Mouse (Mus musculus) hindbrain, postnatal 0 days (tissue): ENCODE measurements around the gene Gck. TPM values are rescaled to one million over a fixed set of nuclear protein-coding genes. Genes with fewer than 3 reads are reported as not detected.

Experiments used
- ATAC-seq: fragments of 200-750 bp; cut with Nextera tagmentation; 2 replicates; pipeline ENCODE4 v1.8.0; 2017; ENCODE audit warnings: mild to moderate bottlenecking, moderate TSS enrichment, moderate library complexity
- DNase-seq: peaks from one replicate; pipeline ENCODE4 v3.0.0-alpha.2; 2015; ENCODE audit warnings: low spot score
- H3K27ac ChIP-seq: fragments of 300-500 bp; sonication (generic); 2 replicates; pipeline ENCODE4 v1.5.1; 2014; ENCODE audit warnings: mild to moderate bottlenecking
- H3K27me3 ChIP-seq: fragments of 300-500 bp; sonication (generic); 2 replicates; pipeline ENCODE4 v1.6.1; 2014; ENCODE audit warnings: low read length, mixed read lengths; ENCODE audit not compliant: insufficient read depth
- H3K36me3 ChIP-seq: fragments of 300-500 bp; sonication (generic); 2 replicates; pipeline ENCODE4 v1.6.1; 2014; ENCODE audit warnings: low read length, mixed read lengths; ENCODE audit not compliant: insufficient read depth
- H3K4me1 ChIP-seq: fragments of 300-500 bp; sonication (generic); 2 replicates; pipeline ENCODE4 v1.6.1; 2014; ENCODE audit warnings: antibody characterized with exemption, low read length, mixed read lengths; ENCODE audit not compliant: insufficient read depth
- H3K4me2 ChIP-seq: fragments of 300-500 bp; sonication (generic); 2 replicates; pipeline ENCODE4 v1.6.1; 2014; ENCODE audit warnings: low read depth, mild to moderate bottlenecking, low read length, moderate library complexity, mixed read lengths
- H3K4me3 ChIP-seq: fragments of 300-500 bp; sonication (generic); 2 replicates; pipeline ENCODE4 v1.5.1; 2014; ENCODE audit warnings: low read length
- H3K9ac ChIP-seq: fragments of 300-500 bp; sonication (generic); replicated peaks from 2 replicates; pipeline ENCODE4 v1.6.1; 2014; ENCODE audit warnings: mild to moderate bottlenecking, low read length, moderate library complexity, mixed read lengths
- H3K9me3 ChIP-seq: fragments of 300-500 bp; sonication (generic); 2 replicates; pipeline ENCODE4 v1.6.1; 2016; ENCODE audit warnings: low read length, mixed read lengths
- CTCF ChIP-seq: IDR thresholded peaks from 2 replicates; pipeline ENCODE4 v1.5.1; 2016; ENCODE audit warnings: antibody characterized with exemption, control low read depth, low read depth
- WGBS: fragments of 180-500 bp; shearing (Covaris S2); extraction: QIAGEN DNeasy Blood & Tissue Kit; methylation state at CpG from one replicate; pipeline ENCODE4 v1.1.7; 2014; 5-methylcytosine and 5-hydroxymethylcytosine counted together
- polyA plus RNA-seq: library from polyadenylated mRNA; unstranded; fragments of >200 nt; fragmentation: Nextera tagmentation; extraction: Ambion mirVana; gene quantifications from 2 replicates; pipeline ENCODE4 v1.2.1, GENCODE M21; 2015
- total RNA-seq: library from RNA; depleted of rRNA; stranded (reverse); fragments of >200 nt; gene quantifications from 2 replicates; pipeline ENCODE4 v1.2.3, GENCODE M21; 2014

The Gck gene
- total and polyA plus RNA-seq, 2 experiments from 2014 or later = 3.2 to 7.5 TPM

DNA sequence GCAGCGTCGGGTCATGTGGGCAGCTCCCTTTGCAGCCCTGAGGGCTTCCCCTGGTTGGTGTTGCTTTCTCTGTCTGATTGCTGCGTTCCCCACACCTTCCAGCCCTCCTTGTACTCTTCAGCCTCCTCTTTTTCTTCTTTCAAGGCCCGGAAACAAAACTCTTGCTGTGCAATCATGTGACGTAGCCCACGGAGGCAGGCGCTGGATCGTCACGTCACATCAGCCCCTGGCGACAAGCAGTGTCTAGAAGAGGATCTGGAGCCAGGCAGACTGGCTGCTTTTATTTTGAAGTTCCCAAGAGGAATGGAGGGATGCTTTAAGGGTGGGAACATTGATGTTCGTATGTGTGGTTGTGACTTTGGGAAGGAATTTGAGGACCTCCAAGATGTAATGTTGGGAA is 16.0 kb upstream of the Gck start:
- TF ChIP-seq CTCF = no peak
- 72% methylated on average over 11 of the region's 11 CpGs for WGBS
- Histone ChIP-seq H3K27me3 (no peaks in the 10 kb centered on the region), H3K9ac (no peak overlapping the region), H3K36me3 (peaks cover 65% of the 10 kb centered on the region), H3K4me3 (no peak overlapping the region), H3K4me2 (no peak overlapping the region), H3K4me1 (no peaks in the 10 kb centered on the region), H3K27ac (no peak overlapping the region), H3K9me3 (no peaks in the 10 kb centered on the region)
- DNase-seq = no peak
- no peak for ATAC-seq

GRCm38 (mm10) chr11:5960051-5960450 is 10.2 kb upstream of the Gck start:
- H3K4me2 ChIP-seq = no peak overlapping the region
- H3K4me1 ChIP-seq = peaks cover 10% of the 10 kb centered on the region
- H3K9ac ChIP-seq = no peak overlapping the region
- H3K9me3 ChIP-seq = no peaks in the 10 kb centered on the region
- DNase-seq = no peak
- ATAC-seq = no peak
- WGBS = 76% methylated on average over 2 of the region's 2 CpGs
- no peak overlapping the region for H3K27ac ChIP-seq
- no peaks in the 10 kb centered on the region for H3K27me3 ChIP-seq
- H3K4me3 ChIP-seq = no peak overlapping the region
- TF ChIP-seq CTCF = no peak
- H3K36me3 ChIP-seq = peaks cover 36% of the 10 kb centered on the region

DNA sequence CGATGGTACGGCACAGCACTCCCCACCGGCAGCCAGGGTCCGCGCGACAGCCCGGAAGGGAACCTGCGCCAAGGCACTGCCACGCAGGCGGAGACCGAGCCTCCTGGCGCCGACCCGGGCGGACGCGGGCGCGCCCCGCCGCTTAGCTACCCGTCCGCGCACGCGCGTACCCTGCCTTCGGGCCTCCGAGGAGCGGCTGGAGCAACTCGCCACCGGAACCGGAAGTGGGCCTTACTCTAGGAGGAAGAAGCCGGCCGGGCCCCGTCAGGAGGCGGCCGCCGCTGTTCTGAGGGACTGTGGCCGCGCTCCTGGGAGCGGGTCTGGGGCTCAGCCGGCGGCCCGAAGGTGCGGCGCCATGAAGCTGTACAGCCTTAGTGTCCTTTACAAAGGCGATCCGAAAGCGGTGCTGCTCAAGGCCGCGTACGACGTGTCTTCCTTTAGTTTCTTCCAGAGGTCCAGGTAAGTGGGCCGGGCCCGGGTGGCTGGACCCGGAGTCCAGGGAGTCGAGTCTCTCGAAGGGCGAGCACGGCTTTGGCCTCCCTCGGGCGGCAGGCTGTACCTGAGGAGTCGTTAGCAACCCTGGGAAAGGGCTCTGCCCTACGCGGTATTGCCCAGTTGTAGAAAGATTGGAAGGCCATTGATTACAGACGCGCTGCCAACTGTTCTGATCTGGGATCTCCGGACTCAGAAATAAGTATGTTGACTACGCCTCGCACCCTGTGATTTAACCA is 5.8 kb upstream of the Gck start, which contains the start of gene Ykt6:
TSS of gene Ykt6 (plus strand) at position 148 of the 731 bp plus-strand sequence.
- Histone ChIP-seq H3K27ac (peak within 1 kb of the TSS; percentile 93), H3K4me2 (peak within 1 kb of the TSS; percentile 87), H3K4me1 (peaks cover 12% of the 10 kb centered on the region), H3K36me3 (no peaks in the 10 kb centered on the region; the same call in 1 of the 2 replicates), H3K27me3 (no peaks in the 10 kb centered on the region), H3K9ac (peak within 1 kb of the TSS; percentile 93), H3K9me3 (no peaks in the 10 kb centered on the region), H3K4me3 (peak within 1 kb of the TSS; percentile 96)
- no peak for TF ChIP-seq CTCF
- DNase-seq = peak; percentile 98
- peak; percentile 96 for ATAC-seq
- WGBS = under 1% methylated on average over 64 of the region's 71 CpGs

GRCm38 (mm10) chr11:5954965-5955504 is 5.2 kb upstream of the Gck start:
- Histone ChIP-seq H3K4me1 (peaks cover 15% of the 10 kb centered on the region), H3K36me3 (no peaks in the 10 kb centered on the region; the same call in 1 of the 2 replicates), H3K27ac (peak overlapping the region; percentile 93), H3K9ac (peak overlapping the region; percentile 93), H3K4me3 (peak overlapping the region; percentile 96), H3K4me2 (peak overlapping the region; percentile 87), H3K27me3 (no peaks in the 10 kb centered on the region), H3K9me3 (no peaks in the 10 kb centered on the region)
- peak; percentile 80 for ATAC-seq
- TF ChIP-seq CTCF = peak; percentile 66
- peak; percentile 79 for DNase-seq
- 4% methylated on average over 7 of the region's 7 CpGs for WGBS

DNA sequence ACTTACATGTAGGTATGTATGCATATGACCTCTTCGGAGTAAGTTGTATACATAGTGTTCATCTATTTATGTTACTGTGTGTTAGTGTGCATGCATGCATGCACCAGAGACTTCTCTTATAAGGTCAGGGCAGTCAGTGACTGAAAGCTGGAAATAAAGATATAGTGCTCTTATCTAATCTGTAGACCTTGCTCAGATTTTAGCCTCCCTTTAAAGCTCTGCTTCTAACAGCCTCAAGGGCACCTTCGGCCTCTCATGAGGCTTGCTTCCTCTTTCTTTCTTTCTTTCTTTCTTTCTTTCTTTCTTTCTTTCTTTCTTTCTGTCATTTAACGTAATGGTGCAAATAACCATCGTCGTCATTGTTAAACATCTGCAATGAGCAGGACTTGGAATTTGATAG is 4.6 kb upstream of the Gck start:
- H3K9ac ChIP-seq = no peak overlapping the region
- no peak overlapping the region for H3K4me3 ChIP-seq
- H3K9me3 ChIP-seq = no peaks in the 10 kb centered on the region
- DNase-seq (no peak), ATAC-seq (no peak)
- WGBS = 85% methylated on average over 5 of the region's 5 CpGs
- H3K4me1 ChIP-seq = peaks cover 18% of the 10 kb centered on the region
- H3K27ac ChIP-seq = no peak overlapping the region; the same call in 1 of the 2 replicates
- no peak for TF ChIP-seq CTCF
- no peaks in the 10 kb centered on the region for H3K36me3 ChIP-seq
- H3K27me3 ChIP-seq = no peaks in the 10 kb centered on the region
- H3K4me2 ChIP-seq = no peak overlapping the region

DNA sequence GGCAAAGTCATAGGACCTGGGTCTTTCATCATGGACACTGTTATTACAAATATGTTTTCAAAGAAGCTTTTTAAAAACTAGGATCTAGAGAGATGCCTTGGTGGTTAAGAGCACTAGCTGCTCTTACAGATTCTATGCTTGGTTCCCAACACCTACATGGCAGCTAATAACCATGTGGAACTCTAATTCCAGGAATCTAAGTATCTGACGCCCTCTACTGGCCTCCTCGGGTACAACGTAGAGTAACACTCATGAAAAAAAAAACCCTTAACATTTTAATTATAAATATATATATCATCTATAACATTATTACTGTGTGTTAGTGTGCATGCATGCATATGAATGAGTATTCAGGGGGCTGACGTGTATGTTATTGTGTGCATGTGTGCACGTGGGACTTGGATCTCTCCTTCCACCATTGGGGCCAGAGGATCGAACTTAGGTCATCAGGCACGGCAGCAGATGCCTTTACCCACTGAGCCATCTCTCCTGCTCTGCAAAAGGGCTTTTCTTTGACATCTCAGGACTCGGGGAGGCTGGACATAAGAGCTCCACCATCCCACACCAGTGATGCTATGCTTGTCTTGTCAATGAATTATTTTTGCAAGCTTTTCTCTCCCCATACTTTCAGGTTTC is 3.4 kb upstream of the Gck start:
- Histone ChIP-seq H3K36me3 (no peaks in the 10 kb centered on the region), H3K4me3 (no peak overlapping the region), H3K9me3 (no peaks in the 10 kb centered on the region), H3K4me1 (peaks cover 18% of the 10 kb centered on the region), H3K9ac (no peak overlapping the region), H3K27me3 (no peaks in the 10 kb centered on the region), H3K4me2 (no peak overlapping the region), H3K27ac (no peak overlapping the region)
- TF ChIP-seq CTCF = peak; percentile 54
- peak; percentile 63 for DNase-seq
- WGBS = 28% methylated on average over 8 of the region's 8 CpGs
- no peak for ATAC-seq
